Mouse (Mus musculus): ENCODE data around the gene Tecpr2. TPM values are rescaled to one million over a fixed set of nuclear protein-coding genes. Genes with fewer than 3 reads are reported as not detected.

Gene Tecpr2
- polyA plus RNA-seq, 1 experiment from 2014 or later: 4.1 TPM

GRCm38 (mm10) chr12:111021138-111021537 is 132.1 kb downstream of the Tecpr2 start:
- DNase-seq (ENCODE audit: low spot score) (no peak), ATAC-seq (ENCODE audit: low FRiP score) (no peak)
- H3K9ac ChIP-seq (ENCODE audit: low read depth, low read length): no peak overlapping the region
- H3K4me2 ChIP-seq (replicated peaks; ENCODE audit: low read depth, low read length): no peak overlapping the region
- no peaks in the 10 kb centered on the region for H3K36me3 ChIP-seq (ENCODE audit: control insufficient read depth, insufficient read depth, low read length)
- H3K4me1 ChIP-seq (replicated peaks; ENCODE audit: control insufficient read depth, insufficient read depth, low read length): no peaks in the 10 kb centered on the region
- no peak overlapping the region for H3K4me3 ChIP-seq (ENCODE audit: low read depth, low read length)
- 38% methylated on average over 1 of the region's 1 CpGs for WGBS
- H3K27me3 ChIP-seq (ENCODE audit: control insufficient read depth, insufficient read depth, low read length): no peaks in the 10 kb centered on the region
- no peak overlapping the region for H3K27ac ChIP-seq (ENCODE audit: low read depth, low read length)
- H3K9me3 ChIP-seq (ENCODE audit: control insufficient read depth, low read length): no peaks in the 10 kb centered on the region

GRCm38 (mm10) chr12:111021577-111021976 is 132.5 kb downstream of the Tecpr2 start:
- Histone ChIP-seq H3K9ac (ENCODE audit: low read depth, low read length) (no peak overlapping the region), H3K4me3 (ENCODE audit: low read depth, low read length) (no peak overlapping the region), H3K27me3 (ENCODE audit: control insufficient read depth, insufficient read depth, low read length) (no peaks in the 10 kb centered on the region), H3K27ac (ENCODE audit: low read depth, low read length) (no peak overlapping the region), H3K36me3 (ENCODE audit: control insufficient read depth, insufficient read depth, low read length) (no peaks in the 10 kb centered on the region), H3K4me2 (replicated peaks; ENCODE audit: low read depth, low read length) (no peak overlapping the region), H3K4me1 (replicated peaks; ENCODE audit: control insufficient read depth, insufficient read depth, low read length) (no peaks in the 10 kb centered on the region), H3K9me3 (ENCODE audit: control insufficient read depth, low read length) (no peaks in the 10 kb centered on the region)
- 52% methylated on average over 3 of the region's 3 CpGs for WGBS
- DNase-seq (ENCODE audit: low spot score): no peak
- no peak for ATAC-seq (ENCODE audit: low FRiP score)

Other genes starting within 250 kb of the Tecpr2 start
- gene 1700001K19Rik, start 206.6 kb upstream of the Tecpr2 start, polyA plus RNA-seq (2014; fragmentation: Nextera tagmentation; extraction: Ambion mirVana): 0.42 TPM in 1 of 2 replicates, not detected in the other
- gene Hsp90aa1, start 186.5 kb upstream of the Tecpr2 start, polyA plus RNA-seq (2014; fragmentation: Nextera tagmentation; extraction: Ambion mirVana): 1,493 and 1,600 TPM in 2 replicates
- 22.8 and 25.6 TPM in 2 replicates for gene Wdr20, start 151.3 kb upstream of the Tecpr2 start, polyA plus RNA-seq (2014; fragmentation: Nextera tagmentation; extraction: Ambion mirVana)
- 11.0 and 14.4 TPM in 2 replicates for gene Mok, start 48.3 kb upstream of the Tecpr2 start, polyA plus RNA-seq (2014; fragmentation: Nextera tagmentation; extraction: Ambion mirVana)
- gene Zfp839, start 39.0 kb upstream of the Tecpr2 start, polyA plus RNA-seq (2014; fragmentation: Nextera tagmentation; extraction: Ambion mirVana): 2.5 and 3.2 TPM in 2 replicates
- 79.4 and 82.1 TPM in 2 replicates for gene Cinp, start 119 bp upstream of the Tecpr2 start, polyA plus RNA-seq (2014; fragmentation: Nextera tagmentation; extraction: Ambion mirVana)
- 9.6 and 12.1 TPM in 2 replicates for gene Ankrd9, start 89.8 kb downstream of the Tecpr2 start, polyA plus RNA-seq (2014; fragmentation: Nextera tagmentation; extraction: Ambion mirVana)
- 11.5 and 13.2 TPM in 2 replicates for gene Rcor1, start 150.1 kb downstream of the Tecpr2 start, polyA plus RNA-seq (2014; fragmentation: Nextera tagmentation; extraction: Ambion mirVana)